Mouse (Mus musculus) midbrain, embryonic 10.5 days (tissue): ENCODE data around the gene Tgoln1. TPM values are rescaled to one million over a fixed set of nuclear protein-coding genes. Genes with fewer than 3 reads are reported as not detected.

ENCODE experiments used
- polyA plus RNA-seq: library from polyadenylated mRNA; unstranded; fragments of >200 nt; fragmentation: Nextera tagmentation; extraction: Ambion mirVana; gene quantifications from 2 replicates; pipeline ENCODE4 v1.2.1, GENCODE M21; 2016

Tgoln1 gene
- polyA plus RNA-seq, 1 experiment from 2014 or later = 33.3 TPM

Other genes starting within 250 kb of the Tgoln1 start
- gene Vamp5, start 236.5 kb downstream of the Tgoln1 start, polyA plus RNA-seq = 12.0 and 12.9 TPM in 2 replicates
- gene Vamp8, start 226.3 kb downstream of the Tgoln1 start, polyA plus RNA-seq = 35.7 and 35.8 TPM in 2 replicates
- 15.3 and 21.5 TPM in 2 replicates for gene Ggcx, start 202.7 kb downstream of the Tgoln1 start, polyA plus RNA-seq
- 431 and 439 TPM in 2 replicates for gene Mat2a, start 177.4 kb downstream of the Tgoln1 start, polyA plus RNA-seq
- 0.23 and 0.39 TPM in 2 replicates for gene Sh2d6, start 95.3 kb downstream of the Tgoln1 start, polyA plus RNA-seq
- 9.7 and 11.1 TPM in 2 replicates for gene Capg, start 72.6 kb downstream of the Tgoln1 start, polyA plus RNA-seq
- gene Elmod3, start 18.6 kb downstream of the Tgoln1 start, polyA plus RNA-seq = 14.2 and 15.5 TPM in 2 replicates
- 8.2 and 8.4 TPM in 2 replicates for gene Retsat, start 18.5 kb downstream of the Tgoln1 start, polyA plus RNA-seq
- 24.2 and 25.7 TPM in 2 replicates for gene Tcf7l1, start 172.3 kb upstream of the Tgoln1 start, polyA plus RNA-seq